Mouse (Mus musculus): ENCODE results near the gene Ak6.

GRCm38 (mm10) chr13:100648223-100648622 lies 2.6 kb upstream of the Ak6 start:
- no peak for TF ChIP-seq CEBPB (IDR thresholded peaks at IDR 0.05; ENCODE audit: insufficient read depth, poor library complexity, severe bottlenecking)
- no peak for TF ChIP-seq SRF (IDR thresholded peaks at IDR 0.05; ENCODE audit: control insufficient read depth, insufficient read length, low read depth)
- TF ChIP-seq POLR2A (IDR thresholded peaks at IDR 0.05; ENCODE audit: insufficient read length, low read depth), result no peak
- TF ChIP-seq USF1 (IDR thresholded peaks at IDR 0.05; ENCODE audit: low read depth), result no peak
- no peak for TF ChIP-seq POLR2AphosphoS2 (IDR thresholded peaks at IDR 0.05; ENCODE audit: insufficient read length, low read depth)
- TF ChIP-seq E2F4 (IDR thresholded peaks at IDR 0.05; ENCODE audit: insufficient read depth), result no peak
- no peak for TF ChIP-seq TCF3 (IDR thresholded peaks at IDR 0.05; ENCODE audit: insufficient read length, low read depth)
- no peak for TF ChIP-seq MAX (IDR thresholded peaks at IDR 0.05; ENCODE audit: low read depth)
- no peak for TF ChIP-seq MYOG (IDR thresholded peaks at IDR 0.05; ENCODE audit: control insufficient read depth in 1 of 3, insufficient read depth in 1 of 3, insufficient read length in 2 of 3, low read depth in 2 of 3)
- no peak for TF ChIP-seq TCF12 (IDR thresholded peaks at IDR 0.05; ENCODE audit: insufficient read depth, poor library complexity, severe bottlenecking)
- no peak for TF ChIP-seq REST (IDR thresholded peaks at IDR 0.05; ENCODE audit: insufficient read depth, insufficient read length)

All from myocyte (in vitro differentiated cells).